Mouse (Mus musculus) right cerebral cortex, postnatal 10 days (tissue): ENCODE results near the gene Cops9.

Source experiments
- DNase-seq, 2 experiments: peaks; one replicate each; pipeline ENCODE4 v3.0.0; 2021; ENCODE audit warnings: low spot score in 2 of 2

Cops9 gene

DNA sequence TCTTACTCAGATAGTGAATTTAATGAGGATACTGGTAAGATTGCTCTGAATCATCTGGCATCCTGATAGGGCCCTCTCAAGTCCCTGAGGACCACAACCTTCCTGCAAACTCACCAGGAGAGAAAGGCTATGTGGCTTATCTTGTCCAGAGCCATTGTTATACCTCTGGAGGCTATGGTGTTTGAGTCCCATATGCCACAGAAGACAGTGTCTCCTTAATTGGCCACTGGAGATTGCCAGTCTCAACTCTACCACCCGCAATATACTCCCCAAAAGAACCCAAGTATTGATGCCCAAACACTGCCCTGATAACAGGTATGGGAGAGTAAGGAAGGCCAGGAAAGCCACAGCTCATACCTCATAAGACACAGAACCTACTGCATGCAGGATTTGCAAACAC lies 36.3 kb downstream of the Cops9 start, which contains the start of gene Olfr1410:
Olfr1410 (plus strand) TSS at position 301 of the 400 bp plus-strand sequence.
- no peak for DNase-seq

DNA sequence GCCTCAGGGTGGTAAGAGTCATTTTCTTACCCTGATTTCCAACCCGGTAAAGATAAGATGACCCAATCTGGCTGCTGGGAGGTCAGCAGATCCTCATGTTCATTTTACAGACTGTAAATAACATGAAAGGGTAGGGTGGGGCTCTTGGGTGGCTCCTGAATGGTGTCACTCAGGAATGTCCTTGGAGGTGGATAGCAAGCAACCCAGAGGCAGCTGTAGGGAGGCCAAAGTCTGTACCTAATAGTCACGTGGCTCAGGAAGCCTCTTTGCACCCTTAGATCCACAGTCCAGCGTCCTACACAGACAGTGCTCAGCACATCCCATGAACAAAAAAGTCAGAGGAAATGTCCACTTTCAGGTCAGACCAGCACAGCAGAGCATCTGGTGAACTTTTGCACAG lies 45.8 kb downstream of the Cops9 start:
- no peak for DNase-seq

DNA sequence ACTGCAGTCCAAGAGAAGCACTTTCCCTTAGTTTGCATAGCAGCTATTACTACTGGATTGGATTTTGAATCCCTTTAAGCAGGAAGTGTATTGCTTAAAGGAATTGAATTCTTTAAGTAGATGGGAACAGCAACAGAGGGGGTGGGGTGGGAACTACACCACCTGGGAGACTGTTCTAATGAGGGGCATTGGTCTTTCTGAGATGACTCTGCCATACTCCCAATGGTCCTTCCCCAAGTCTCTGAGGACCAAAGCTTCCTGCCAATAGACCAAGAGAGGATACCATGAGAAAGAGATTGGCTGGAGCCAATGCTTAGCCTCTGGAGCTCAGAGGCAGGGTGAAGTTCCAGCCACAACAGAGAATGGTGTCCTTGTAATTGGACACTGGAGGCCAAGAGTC lies 47.7 kb downstream of the Cops9 start, which contains the start of gene Olfr1411:
Olfr1411 (plus strand) TSS at position 301 of the 400 bp plus-strand sequence.
- DNase-seq, result no peak
